Mouse (Mus musculus) hindbrain, embryonic 10.5 days (tissue): Measurements from ENCODE around the gene Nlrc5. TPM values are rescaled to one million over a fixed set of nuclear protein-coding genes. Genes with fewer than 3 reads are reported as not detected.

ENCODE experiments used
- DNase-seq: peaks from one replicate; pipeline ENCODE4 v3.0.0-alpha.2; 2017; ENCODE audit warnings: low spot score
- H3K27ac ChIP-seq: fragments of 300-500 bp; sonication (generic); 2 replicates; pipeline ENCODE4 v1.5.1; 2016; ENCODE audit warnings: mild to moderate bottlenecking, moderate library complexity
- H3K27me3 ChIP-seq: fragments of 300-500 bp; sonication (generic); 2 replicates; pipeline ENCODE4 v1.6.1; 2016; ENCODE audit warnings: mild to moderate bottlenecking; ENCODE audit not compliant: poor library complexity, insufficient read depth, severe bottlenecking
- H3K36me3 ChIP-seq: fragments of 300-500 bp; sonication (generic); 2 replicates; pipeline ENCODE4 v1.6.1; 2016; ENCODE audit warnings: mild to moderate bottlenecking, moderate library complexity
- H3K4me1 ChIP-seq: fragments of 300-500 bp; sonication (generic); replicated peaks from 2 replicates; pipeline ENCODE4 v1.6.1; 2016; ENCODE audit warnings: mild to moderate bottlenecking
- H3K4me3 ChIP-seq: fragments of 300-500 bp; sonication (generic); 2 replicates; pipeline ENCODE4 v1.5.1; 2016; ENCODE audit warnings: mild to moderate bottlenecking, moderate library complexity
- H3K9me3 ChIP-seq: fragments of 300-500 bp; sonication (generic); 2 replicates; pipeline ENCODE4 v1.6.1; 2016; ENCODE audit warnings: mild to moderate bottlenecking, moderate library complexity
- WGBS: fragments of 180-500 bp; shearing (Covaris S2); methylation state at CpG from one replicate; pipeline ENCODE4 v1.1.7; 2016; 5-methylcytosine and 5-hydroxymethylcytosine counted together
- polyA plus RNA-seq: library from polyadenylated mRNA; unstranded; fragments of >200 nt; fragmentation: Nextera tagmentation; extraction: Ambion mirVana; gene quantifications from 2 replicates; pipeline ENCODE4 v1.2.1, GENCODE M21; 2016

Gene Nlrc5
- polyA plus RNA-seq, 1 experiment from 2014 or later = 0.20 TPM

- DNase-seq = no peak
- H3K36me3 ChIP-seq = no peaks in the 10 kb centered on the region
- H3K4me3 ChIP-seq = no peak overlapping the region
- H3K27ac ChIP-seq = no peak overlapping the region
- no peaks in the 10 kb centered on the region for H3K9me3 ChIP-seq
- 0 out of 2 replicates have a peak, but pooled peaks cover 2% of the 10 kb centered on the region for H3K4me1 ChIP-seq
- 10% methylated on average over 6 of the region's 6 CpGs for WGBS
- no peaks in the 10 kb centered on the region for H3K27me3 ChIP-seq
Measured at GRCm38 (mm10) chr8:94482051-94482450, 47.9 kb downstream of the Nlrc5 start.

DNA sequence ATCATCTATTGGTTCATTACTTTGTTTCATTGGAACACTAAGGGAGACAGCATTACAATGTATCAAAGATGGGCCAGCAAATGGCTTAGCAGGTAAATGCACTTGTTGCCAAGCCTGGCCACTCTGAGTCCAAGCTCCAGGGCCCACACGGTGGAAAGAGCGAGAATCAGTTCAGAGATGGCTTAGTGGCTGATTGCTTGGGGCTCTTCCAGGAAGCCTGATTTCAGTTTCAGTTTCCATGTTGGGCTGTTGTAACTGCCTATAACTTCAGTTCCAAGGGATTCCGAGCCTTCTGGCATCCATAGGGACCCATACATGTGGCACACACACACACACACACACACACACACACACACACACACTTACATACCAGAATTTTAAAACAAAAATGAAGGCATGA, 51.1 kb downstream of the Nlrc5 start:
- WGBS = 83% methylated on average over 3 of the region's 3 CpGs
- no peak overlapping the region for H3K27ac ChIP-seq
- H3K4me1 ChIP-seq = 0 out of 2 replicates have a peak, but pooled peaks cover 2% of the 10 kb centered on the region
- H3K9me3 ChIP-seq = no peaks in the 10 kb centered on the region
- no peaks in the 10 kb centered on the region for H3K27me3 ChIP-seq
- no peaks in the 10 kb centered on the region for H3K36me3 ChIP-seq
- DNase-seq = no peak
- H3K4me3 ChIP-seq = no peak overlapping the region

- Histone ChIP-seq H3K27me3 (no peaks in the 10 kb centered on the region), H3K36me3 (no peaks in the 10 kb centered on the region), H3K4me1 (0 out of 2 replicates have a peak, but pooled peaks cover 2% of the 10 kb centered on the region), H3K4me3 (no peak overlapping the region), H3K9me3 (no peaks in the 10 kb centered on the region), H3K27ac (no peak overlapping the region)
- peak; percentile 37 for DNase-seq
- WGBS = 27% methylated on average over 2 of the region's 2 CpGs
Measured at GRCm38 (mm10) chr8:94485882-94486281, 51.7 kb downstream of the Nlrc5 start.

DNA sequence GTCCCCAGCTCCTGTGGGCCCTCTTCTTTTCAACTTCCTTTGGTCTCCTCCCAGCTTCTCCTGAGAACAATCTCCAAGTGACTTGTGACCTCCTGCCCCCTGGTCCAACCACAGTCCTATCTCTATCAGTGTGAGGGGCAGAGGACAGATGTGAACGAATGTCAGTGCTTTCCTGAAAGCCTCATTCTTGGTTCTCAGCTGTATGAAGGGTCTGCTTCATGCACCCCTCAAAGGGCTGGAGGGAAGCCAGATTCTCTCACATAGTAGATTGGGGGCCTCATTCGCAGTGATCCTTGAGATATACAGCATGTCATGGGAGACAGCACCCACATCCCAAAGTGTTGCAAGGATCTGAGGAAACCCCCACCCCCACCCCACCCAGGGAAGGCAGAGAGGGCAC, 53.9 kb downstream of the Nlrc5 start:
- 73% methylated on average over 2 of the region's 2 CpGs for WGBS
- Histone ChIP-seq H3K36me3 (no peaks in the 10 kb centered on the region), H3K4me3 (no peak overlapping the region), H3K4me1 (peaks cover 9% of the 10 kb centered on the region; the same call in 1 of the 2 replicates), H3K9me3 (no peaks in the 10 kb centered on the region), H3K27me3 (no peaks in the 10 kb centered on the region), H3K27ac (no peak overlapping the region)
- DNase-seq = no peak

GRCm38 (mm10) chr8:94489809-94490483, 55.8 kb downstream of the Nlrc5 start:
- Histone ChIP-seq H3K27ac (no peak overlapping the region), H3K4me1 (peaks cover 9% of the 10 kb centered on the region; the same call in 1 of the 2 replicates), H3K4me3 (no peak overlapping the region), H3K36me3 (no peaks in the 10 kb centered on the region), H3K27me3 (peaks cover 12% of the 10 kb centered on the region), H3K9me3 (no peaks in the 10 kb centered on the region)
- 77% methylated on average over 4 of the region's 4 CpGs for WGBS
- no peak for DNase-seq

DNA sequence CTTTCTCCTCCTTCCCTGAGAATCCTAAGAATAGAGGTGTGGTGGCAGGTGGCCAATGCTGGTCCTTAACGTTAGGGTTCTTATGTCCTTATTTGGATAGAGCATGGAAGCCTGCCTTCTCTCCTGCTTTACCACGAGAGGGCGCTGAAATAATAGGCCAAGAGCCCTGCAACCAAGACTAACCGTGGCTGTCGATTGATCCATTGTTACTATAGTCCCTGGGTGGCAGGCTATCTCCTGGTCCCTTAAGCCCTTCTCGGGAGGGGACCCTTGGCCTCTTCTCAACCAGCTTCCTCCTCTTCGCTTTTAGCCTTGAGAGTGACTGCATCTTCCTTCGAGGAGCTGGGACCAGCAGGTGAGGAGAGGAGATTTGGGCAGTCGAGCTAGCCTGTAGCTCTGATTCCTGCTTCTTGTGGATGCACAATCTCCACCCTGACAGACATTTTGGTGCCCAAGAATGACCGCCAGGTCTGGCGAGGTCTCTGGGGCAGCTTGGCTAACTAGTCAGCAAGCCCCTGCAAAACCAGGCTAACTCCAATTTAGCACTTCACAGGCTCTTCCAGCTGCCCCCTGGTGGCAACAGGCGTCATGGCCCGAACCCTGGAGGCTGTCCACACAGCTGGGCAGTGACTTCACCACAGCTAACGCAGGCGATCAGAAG, 58.0 kb downstream of the Nlrc5 start:
- Histone ChIP-seq H3K4me1 (peaks cover 7% of the 10 kb centered on the region; the same call in 1 of the 2 replicates), H3K27ac (peak overlapping the region; percentile 87), H3K36me3 (no peaks in the 10 kb centered on the region), H3K9me3 (no peaks in the 10 kb centered on the region), H3K4me3 (peak overlapping the region; percentile 50), H3K27me3 (peaks cover 12% of the 10 kb centered on the region)
- WGBS = 5% methylated on average over 15 of the region's 15 CpGs
- peak; percentile 87 for DNase-seq

- Histone ChIP-seq H3K4me3 (no peak overlapping the region), H3K4me1 (peaks cover 7% of the 10 kb centered on the region; the same call in 1 of the 2 replicates), H3K9me3 (no peaks in the 10 kb centered on the region), H3K27me3 (peaks cover 12% of the 10 kb centered on the region), H3K36me3 (no peaks in the 10 kb centered on the region), H3K27ac (no peak overlapping the region)
- 37% methylated on average over 1 of the region's 1 CpGs for WGBS
- DNase-seq = no peak
Measured at GRCm38 (mm10) chr8:94493240-94493639, 59.1 kb downstream of the Nlrc5 start.

DNA sequence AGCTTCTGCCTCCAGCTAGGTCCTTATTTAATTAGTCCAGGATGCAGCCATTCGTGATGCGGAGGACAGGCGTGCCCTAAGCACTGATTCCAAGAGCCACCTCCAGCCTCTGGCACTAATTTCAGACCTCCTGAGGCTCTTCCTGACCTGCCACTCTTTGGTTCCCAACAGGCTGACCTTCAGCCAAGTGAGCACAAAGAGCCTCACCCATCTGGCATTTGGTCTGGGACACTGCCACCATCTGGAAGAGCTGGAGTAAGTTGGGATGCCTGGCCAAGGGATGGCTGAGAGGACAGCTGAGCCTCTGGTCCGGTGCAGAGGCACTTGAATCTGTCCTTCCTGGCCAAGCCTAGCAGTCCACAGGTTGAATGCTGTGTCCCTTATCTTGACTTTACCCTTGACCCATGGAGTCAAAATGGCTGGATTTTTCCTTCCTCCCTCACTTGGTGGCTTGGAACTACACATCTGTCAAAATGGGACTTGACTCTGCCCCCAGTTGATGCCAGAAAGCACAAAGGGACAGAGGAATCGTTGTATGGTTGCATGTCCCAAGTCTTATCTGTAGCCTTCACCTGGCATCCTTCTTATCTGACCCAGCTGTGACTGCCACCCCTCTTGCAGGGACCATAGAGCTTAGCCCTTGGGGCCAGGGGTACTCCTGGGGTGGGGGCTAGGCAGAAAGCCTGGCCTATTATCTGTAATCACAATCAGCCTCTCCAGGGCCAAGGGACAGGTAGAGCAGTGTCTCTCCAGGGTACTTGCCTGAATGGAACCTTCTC, 81.5 kb downstream of the Nlrc5 start:
- no peak for DNase-seq
- Histone ChIP-seq H3K36me3 (no peaks in the 10 kb centered on the region), H3K27me3 (no peaks in the 10 kb centered on the region), H3K4me1 (0 out of 2 replicates have a peak, but pooled peaks cover 4% of the 10 kb centered on the region), H3K9me3 (no peaks in the 10 kb centered on the region), H3K27ac (no peak overlapping the region), H3K4me3 (no peak overlapping the region)
- 58% methylated on average over 5 of the region's 5 CpGs for WGBS

DNA sequence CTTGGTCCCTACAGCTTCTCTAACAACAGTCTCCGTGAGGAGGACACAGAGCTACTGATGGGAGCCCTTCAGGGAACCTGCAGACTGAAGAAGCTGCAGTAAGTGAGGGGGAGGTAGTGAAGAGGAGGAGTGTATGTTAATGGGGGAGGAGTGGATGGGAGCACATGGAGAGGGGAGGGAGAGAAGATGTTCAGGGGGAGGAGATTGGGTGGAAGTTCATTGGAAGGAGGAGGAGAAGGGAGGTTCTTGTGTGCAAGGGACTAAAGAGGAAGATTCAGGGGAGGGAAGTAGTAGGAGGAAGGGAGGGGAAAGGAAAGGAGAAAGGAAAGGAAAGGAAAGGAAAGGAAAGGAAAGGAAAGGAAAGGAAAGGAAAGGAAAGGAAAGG, 82.0 kb downstream of the Nlrc5 start:
- Histone ChIP-seq H3K36me3 (no peaks in the 10 kb centered on the region), H3K4me1 (0 out of 2 replicates have a peak, but pooled peaks cover 4% of the 10 kb centered on the region), H3K4me3 (no peak overlapping the region), H3K27ac (no peak overlapping the region), H3K27me3 (no peaks in the 10 kb centered on the region), H3K9me3 (no peaks in the 10 kb centered on the region)
- WGBS = 29% methylated on average over 1 of the region's 1 CpGs
- DNase-seq = no peak

DNA sequence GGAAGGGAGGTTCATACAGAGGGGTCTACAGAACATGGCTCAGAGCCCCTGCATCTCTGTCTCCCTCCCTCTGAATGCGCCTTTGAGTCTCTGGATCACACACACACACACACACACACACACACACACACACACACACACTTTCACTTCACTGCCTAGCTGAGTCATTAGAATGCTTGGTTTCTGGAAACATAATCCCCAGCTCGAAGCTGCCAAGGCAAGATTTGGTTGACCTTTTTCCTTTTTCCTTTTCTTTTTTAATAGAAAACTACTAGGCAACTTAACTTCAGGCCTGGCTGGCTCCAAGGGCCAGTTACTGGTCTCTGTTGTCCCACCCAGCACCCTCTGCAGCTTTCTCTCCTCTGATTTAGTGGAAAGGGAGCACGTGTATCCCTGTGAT, 82.6 kb downstream of the Nlrc5 start:
- H3K4me1 ChIP-seq = 0 out of 2 replicates have a peak, but pooled peaks cover 4% of the 10 kb centered on the region
- H3K9me3 ChIP-seq = no peaks in the 10 kb centered on the region
- 55% methylated on average over 3 of the region's 3 CpGs for WGBS
- H3K27ac ChIP-seq = no peak overlapping the region
- no peaks in the 10 kb centered on the region for H3K36me3 ChIP-seq
- no peak overlapping the region for H3K4me3 ChIP-seq
- no peaks in the 10 kb centered on the region for H3K27me3 ChIP-seq
- DNase-seq = no peak

GRCm38 (mm10) chr8:94518331-94518730, 84.2 kb downstream of the Nlrc5 start:
- Histone ChIP-seq H3K27ac (no peak overlapping the region), H3K9me3 (no peaks in the 10 kb centered on the region), H3K4me3 (no peak overlapping the region), H3K4me1 (0 out of 2 replicates have a peak, but pooled peaks cover 4% of the 10 kb centered on the region), H3K27me3 (no peaks in the 10 kb centered on the region), H3K36me3 (no peaks in the 10 kb centered on the region)
- 86% methylated on average over 10 of the region's 10 CpGs for WGBS
- no peak for DNase-seq

- DNase-seq = no peak
- Histone ChIP-seq H3K27me3 (no peaks in the 10 kb centered on the region), H3K36me3 (no peaks in the 10 kb centered on the region), H3K4me1 (0 out of 2 replicates have a peak, but pooled peaks cover 4% of the 10 kb centered on the region), H3K27ac (no peak overlapping the region), H3K9me3 (no peaks in the 10 kb centered on the region), H3K4me3 (no peak overlapping the region)
- WGBS = 92% methylated on average over 5 of the region's 5 CpGs
Measured at GRCm38 (mm10) chr8:94519021-94519420, 84.9 kb downstream of the Nlrc5 start.

- no peaks in the 10 kb centered on the region for H3K4me1 ChIP-seq
- no peak overlapping the region for H3K4me3 ChIP-seq
- 60% methylated on average over 4 of the region's 4 CpGs for WGBS
- H3K9me3 ChIP-seq = no peaks in the 10 kb centered on the region
- H3K27me3 ChIP-seq = no peaks in the 10 kb centered on the region
- no peak overlapping the region for H3K27ac ChIP-seq
- DNase-seq = no peak
- no peaks in the 10 kb centered on the region for H3K36me3 ChIP-seq
Measured at GRCm38 (mm10) chr8:94521481-94521880, 87.3 kb downstream of the Nlrc5 start.
